ENCODE assay signal across 24 mouse cellular contexts in genomic region chr16:32434691-32435090, GRCm38 (mm10). TPM values are rescaled to one million over a fixed set of nuclear protein-coding genes. Genes with fewer than 3 reads are reported as not detected.
A peak's percentile ranks its signal among the peaks of the same experiment; 100 is the strongest.
DNase-seq lines count a peak whose midpoint lies in the region; ATAC-seq and TF ChIP-seq lines count a peak whose summit lies in the region.
"Had no signal": no experiment of that assay in that cellular context is flagged by ENCODE, and none has a peak within 500 bp of the region (broad histone marks: within the 10 kb centered on the region; RNA-seq: fewer than 3 reads in every experiment).

No protein-coding gene starts in this region.

- intact Hi-C loops in gastrocnemius, adult 2 months (cut with DNase I) = loop anchor here (5.0 kb wide), 2 partner anchors 102 to 157 kb away; partner anchors contain the start of genes Rnf168 and Ubxn7
- intact Hi-C loops in gastrocnemius, postnatal 36 days (cut with DNase I) = no loop called here

- H3K9ac ChIP-seq in liver, embryonic 12.5 days = no peak overlapping the region
- H3K9ac ChIP-seq in liver, embryonic 11.5 days (ENCODE audit: low read depth, low read length) = no peak overlapping the region
- no peak overlapping the region for H3K9ac ChIP-seq in liver, embryonic 15.5 days
- H3K9ac ChIP-seq: embryonic facial prominence, embryonic 15.5 days; hindbrain, embryonic 12.5 days; limb, embryonic 15.5 days; midbrain, embryonic 12.5 days; neural tube, embryonic 13.5 days had no signal

- no peaks in the 10 kb centered on the region for H3K27me3 ChIP-seq in liver, embryonic 12.5 days (replicated peaks)
- H3K27me3 ChIP-seq in liver, embryonic 11.5 days (replicated peaks; ENCODE audit: control insufficient read depth, insufficient read depth, low read length) = no peaks in the 10 kb centered on the region
- H3K27me3 ChIP-seq in liver, embryonic 15.5 days = no peaks in the 10 kb centered on the region
- H3K27me3 ChIP-seq: embryonic facial prominence, embryonic 15.5 days; hindbrain, embryonic 12.5 days; limb, embryonic 15.5 days; midbrain, embryonic 12.5 days; neural tube, embryonic 13.5 days; Patski had no signal

- no peak overlapping the region for H3K4me2 ChIP-seq in liver, embryonic 12.5 days
- H3K4me2 ChIP-seq in liver, embryonic 11.5 days = no peak overlapping the region
- H3K4me2 ChIP-seq in liver, embryonic 15.5 days = no peak overlapping the region
- H3K4me2 ChIP-seq: embryonic facial prominence, embryonic 15.5 days; hindbrain, embryonic 12.5 days; limb, embryonic 15.5 days; midbrain, embryonic 12.5 days; neural tube, embryonic 13.5 days had no signal

- ATAC-seq in liver, embryonic 12.5 days = no peak
- ATAC-seq in liver, embryonic 11.5 days (replicated peaks; ENCODE audit: low FRiP score) = no peak
- ATAC-seq in liver, embryonic 15.5 days (ENCODE audit: insufficient read depth) = no peak
- ATAC-seq: forebrain, embryonic 16.5 days; Patski had no signal

- H3K9me3 ChIP-seq in liver, embryonic 12.5 days (replicated peaks) = no peaks in the 10 kb centered on the region
- no peaks in the 10 kb centered on the region for H3K9me3 ChIP-seq in liver, embryonic 11.5 days (ENCODE audit: control insufficient read depth, low read length)
- H3K9me3 ChIP-seq in liver, embryonic 15.5 days (replicated peaks) = no peaks in the 10 kb centered on the region
- H3K9me3 ChIP-seq: embryonic facial prominence, embryonic 15.5 days; hindbrain, embryonic 12.5 days; limb, embryonic 15.5 days; midbrain, embryonic 12.5 days; neural tube, embryonic 13.5 days had no signal

- H3K27ac ChIP-seq in gastrocnemius, adult 2 months = peak overlapping the region; percentile 93
- 0 out of 2 replicates have a peak overlapping the region, but pooled peaks have one; percentile 55 for H3K27ac ChIP-seq in liver, embryonic 12.5 days
- H3K27ac ChIP-seq in liver, embryonic 11.5 days (ENCODE audit: low read depth, low read length) = no peak overlapping the region
- H3K27ac ChIP-seq in liver, embryonic 15.5 days (replicated peaks) = peak overlapping the region; percentile 45; the same call in 1 of the 2 replicates
- H3K27ac ChIP-seq: embryonic facial prominence, embryonic 15.5 days; hindbrain, embryonic 12.5 days; limb, embryonic 15.5 days; midbrain, embryonic 12.5 days; neural tube, embryonic 13.5 days had no signal

- H3K4me1 ChIP-seq in liver, embryonic 12.5 days = peaks cover 48% of the 10 kb centered on the region
- peaks cover 14% of the 10 kb centered on the region for H3K4me1 ChIP-seq in liver, embryonic 11.5 days (replicated peaks; ENCODE audit: control insufficient read depth, insufficient read depth, low read length)
- peaks cover 56% of the 10 kb centered on the region for H3K4me1 ChIP-seq in liver, embryonic 15.5 days (replicated peaks)

- DNase-seq in gastrocnemius, adult 2 months = no peak
- no peak for DNase-seq in gastrocnemius, postnatal 36 days
- no peak for DNase-seq in liver, embryonic 11.5 days (ENCODE audit: low spot score)
- peak; percentile 42 for DNase-seq in 416B (ENCODE audit: low read depth)
- no peak for DNase-seq in spleen, adult 12 weeks (ENCODE audit: low spot score)
- no peak for DNase-seq in B cell, adult 2 months
- DNase-seq: cerebellum, adult 11-12 months; cerebellum, postnatal 25 days; kidney, adult 9 months; right cerebral cortex, adult 18-20 months had no signal

- peaks cover 23% of the 10 kb centered on the region for H3K36me3 ChIP-seq in liver, embryonic 12.5 days
- no peaks in the 10 kb centered on the region for H3K36me3 ChIP-seq in liver, embryonic 11.5 days (ENCODE audit: control insufficient read depth, insufficient read depth, low read length)
- H3K36me3 ChIP-seq in liver, embryonic 15.5 days (replicated peaks) = peaks cover 26% of the 10 kb centered on the region
- H3K36me3 ChIP-seq: embryonic facial prominence, embryonic 15.5 days; hindbrain, embryonic 12.5 days; limb, embryonic 15.5 days; midbrain, embryonic 12.5 days; neural tube, embryonic 13.5 days had no signal

- H3K4me3 ChIP-seq in gastrocnemius, adult 2 months = no peak overlapping the region
- H3K4me3 ChIP-seq in liver, embryonic 12.5 days = no peak overlapping the region
- H3K4me3 ChIP-seq in liver, embryonic 11.5 days (ENCODE audit: low read depth, low read length) = no peak overlapping the region
- H3K4me3 ChIP-seq in liver, embryonic 15.5 days (replicated peaks) = no peak overlapping the region
- H3K4me3 ChIP-seq: embryonic facial prominence, embryonic 15.5 days; hindbrain, embryonic 12.5 days; limb, embryonic 15.5 days; midbrain, embryonic 12.5 days; neural tube, embryonic 13.5 days had no signal

- TF ChIP-seq CTCF in gastrocnemius, adult 2 months (IDR thresholded peaks at IDR 0.05) = no peak

RNA-seq across cellular contexts. Expression of gene Pcyt1a, which starts 4.0 kb away (rescaled TPM):
- total RNA-seq in gastrocnemius, adult 2 months (2021) = 100 to 1,000 TPM; 108 to 123 TPM
- total RNA-seq in gastrocnemius, postnatal 36 days (2021) = 100 to 1,000 TPM; 105 to 121 TPM
- 37.6 TPM in 2 replicates for polyA plus RNA-seq in liver, embryonic 12.5 days (2016; fragmentation: Nextera tagmentation; extraction: Ambion mirVana)
- 37.0 and 42.8 TPM in 2 replicates for polyA plus RNA-seq in liver, embryonic 11.5 days (2014; fragmentation: Nextera tagmentation; extraction: Ambion mirVana)
- polyA plus RNA-seq in liver, embryonic 15.5 days (2015; fragmentation: Nextera tagmentation; extraction: Ambion mirVana) = 38.3 and 39.5 TPM in 2 replicates

RNA-seq across cellular contexts. Expression of gene Tctex1d2, which starts 15.2 kb away (rescaled TPM):
- total RNA-seq in gastrocnemius, adult 2 months (2021) = 1 to 10 TPM; 5.3 TPM
- total RNA-seq in gastrocnemius, postnatal 36 days (2021) = 1 to 10 TPM; 3.3 to 4.8 TPM
- 8.1 and 8.6 TPM in 2 replicates for polyA plus RNA-seq in liver, embryonic 12.5 days (2016; fragmentation: Nextera tagmentation; extraction: Ambion mirVana)
- 13.8 and 15.1 TPM in 2 replicates for polyA plus RNA-seq in liver, embryonic 11.5 days (2014; fragmentation: Nextera tagmentation; extraction: Ambion mirVana)
- polyA plus RNA-seq in liver, embryonic 15.5 days (2015; fragmentation: Nextera tagmentation; extraction: Ambion mirVana) = 4.6 and 5.0 TPM in 2 replicates

RNA-seq across cellular contexts. Expression of gene Tm4sf19, which starts 34.4 kb away (rescaled TPM):
- not detected for total RNA-seq in gastrocnemius, adult 2 months (2021)
- total RNA-seq in gastrocnemius, postnatal 36 days (2021) = not detected
- not detected in 2 replicates for polyA plus RNA-seq in liver, embryonic 12.5 days (2016; fragmentation: Nextera tagmentation; extraction: Ambion mirVana)
- not detected in 2 replicates for polyA plus RNA-seq in liver, embryonic 11.5 days (2014; fragmentation: Nextera tagmentation; extraction: Ambion mirVana)
- polyA plus RNA-seq in liver, embryonic 15.5 days (2015; fragmentation: Nextera tagmentation; extraction: Ambion mirVana) = not detected in 2 replicates
- total RNA-seq: gastrocnemius, postnatal 4 days; layer of hippocampus, adult 8-10 months; left cerebral cortex, postnatal 36 days; monocyte, adult 5-6 weeks had no signal
- polyA plus RNA-seq: forebrain, embryonic 16.5 days; heart, embryonic 14.5 days; hindbrain, embryonic 12.5 days; midbrain, embryonic 12.5 days; neural tube, embryonic 13.5 days; Patski had no signal

RNA-seq across cellular contexts. Expression of gene Slc51a, which starts 53.0 kb away (rescaled TPM):
- total RNA-seq in gastrocnemius, adult 2 months (2021) = not detected
- total RNA-seq in gastrocnemius, postnatal 36 days (2021) = not detected
- polyA plus RNA-seq in liver, embryonic 12.5 days (2016; fragmentation: Nextera tagmentation; extraction: Ambion mirVana) = 0.57 and 0.66 TPM in 2 replicates
- 1.3 TPM in 2 replicates for polyA plus RNA-seq in liver, embryonic 11.5 days (2014; fragmentation: Nextera tagmentation; extraction: Ambion mirVana)
- polyA plus RNA-seq in liver, embryonic 15.5 days (2015; fragmentation: Nextera tagmentation; extraction: Ambion mirVana) = 0.37 and 0.56 TPM in 2 replicates
- total RNA-seq: gastrocnemius, postnatal 4 days; layer of hippocampus, adult 8-10 months; left cerebral cortex, postnatal 36 days had no signal
- polyA plus RNA-seq: embryonic facial prominence, embryonic 15.5 days; neural tube, embryonic 13.5 days had no signal
